Mouse (Mus musculus) spleen, postnatal 36 days (tissue): ENCODE measurements around the gene Alkbh3.
A peak's percentile ranks its signal among the peaks of the same experiment; 100 is the strongest.

Source experiments
- DNase-seq, 2 experiments: peaks; one replicate each; pipeline ENCODE4 v3.0.0; 2022; ENCODE audit warnings: low spot score in 2 of 2, mixed read lengths in 1 of 2

Alkbh3 gene

DNA sequence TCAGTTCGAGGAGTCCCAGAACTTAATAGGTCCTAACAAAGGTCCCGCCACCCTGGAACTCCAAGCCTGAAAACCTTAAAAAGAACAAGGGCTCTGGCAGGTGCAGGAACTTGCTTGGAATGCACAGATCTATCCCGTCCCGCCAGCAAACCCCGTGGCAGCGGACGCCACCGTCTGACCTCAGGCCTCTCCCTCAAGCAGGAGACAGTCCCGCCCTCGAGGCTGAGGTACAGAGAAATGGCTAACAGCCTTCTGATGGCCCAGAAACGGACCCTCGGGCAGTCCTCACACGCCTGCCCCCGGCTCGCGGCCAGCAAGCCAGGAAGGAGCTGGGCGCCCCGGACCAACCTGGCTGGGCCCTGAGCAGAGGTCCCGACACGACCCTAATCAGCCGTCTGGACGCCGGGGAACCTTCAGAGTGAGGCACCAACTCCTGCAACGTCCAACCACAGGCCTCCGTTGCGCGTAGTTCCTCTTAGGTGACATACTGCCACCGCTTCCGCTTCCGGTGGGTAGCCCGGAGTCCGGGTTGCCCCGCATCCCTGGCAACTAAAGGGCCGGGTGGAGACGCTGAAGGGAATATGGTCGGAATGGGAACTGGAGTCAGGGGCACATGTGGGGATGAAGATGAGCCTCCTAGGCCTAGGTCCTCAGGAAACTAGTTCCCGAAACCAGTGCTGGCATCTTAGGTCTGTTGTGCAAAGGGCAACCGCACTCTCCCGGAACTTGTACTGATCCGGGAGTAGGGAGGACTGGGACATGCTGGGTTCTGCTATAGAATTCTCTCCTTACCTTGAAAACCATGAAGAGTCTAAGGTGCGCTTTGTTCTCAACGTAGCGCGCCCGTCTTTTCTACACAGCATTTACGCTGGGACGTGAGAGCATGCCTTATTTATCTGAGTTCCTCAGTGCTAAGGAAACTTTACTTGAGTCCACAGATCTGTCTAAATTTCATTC, at the start of gene Alkbh3:
Gene Alkbh3 (minus strand): TSS at position 473 of the 957 bp plus-strand sequence.
- peak; percentile 80 to 85 for DNase-seq

DNA sequence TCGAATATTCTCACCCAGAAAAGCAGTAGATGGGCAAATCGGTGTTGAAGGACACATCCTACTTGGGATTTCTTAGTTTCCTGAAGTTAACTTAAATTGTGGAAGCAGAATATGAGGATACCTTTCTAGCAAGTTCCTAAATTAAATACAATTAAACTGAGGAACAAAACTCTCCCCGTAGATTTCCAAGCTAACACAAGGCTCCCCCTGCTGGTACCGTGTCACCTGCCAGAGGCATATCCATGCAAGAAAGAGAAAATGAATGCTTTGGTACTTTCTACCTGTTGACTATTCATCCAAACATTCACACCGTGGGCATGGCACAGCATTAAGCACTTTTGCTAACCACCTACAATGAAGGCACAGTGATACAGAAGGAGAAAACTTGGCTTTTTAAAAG, 48.9 kb upstream of the Alkbh3 start:
- DNase-seq = no peak

DNA sequence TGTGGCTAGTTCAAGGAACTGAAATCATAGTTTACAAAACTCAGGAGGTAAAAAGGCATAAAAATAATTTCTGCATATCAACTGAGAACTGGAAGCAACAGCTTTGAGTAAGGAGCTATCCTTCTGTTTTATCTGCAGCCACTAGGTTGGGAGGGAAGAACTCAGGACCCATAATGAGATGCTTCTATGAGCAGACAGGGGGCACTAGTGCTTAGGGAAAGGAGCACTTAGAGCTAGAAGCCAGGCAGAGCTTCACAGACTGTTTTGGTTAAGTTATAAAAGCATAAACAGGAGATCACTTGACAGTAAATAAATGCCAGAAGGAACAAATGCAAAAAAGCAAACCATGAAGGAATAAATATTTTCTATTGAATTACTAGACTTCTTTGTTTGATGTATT, 44.2 kb upstream of the Alkbh3 start:
- no peak for DNase-seq

DNA sequence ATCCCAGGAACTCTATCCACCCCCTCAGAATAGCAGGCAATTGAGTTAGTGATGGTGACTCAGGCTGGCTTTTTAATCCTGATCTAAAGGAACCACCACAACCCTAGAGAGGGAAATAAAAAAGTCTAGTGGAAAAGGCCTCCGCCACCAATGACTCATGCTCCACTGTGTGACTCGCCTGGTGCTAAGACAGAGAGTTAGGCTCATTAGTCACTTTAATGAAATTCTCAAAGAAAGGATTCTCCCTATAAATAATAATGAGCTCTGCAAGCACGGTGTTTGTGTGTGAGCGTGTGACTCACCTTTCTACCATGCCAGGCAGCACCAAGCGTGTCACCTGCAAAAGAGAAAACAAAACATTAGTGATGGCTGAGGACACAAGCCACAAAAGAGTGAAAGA, 41.3 kb upstream of the Alkbh3 start:
- DNase-seq = no peak

DNA sequence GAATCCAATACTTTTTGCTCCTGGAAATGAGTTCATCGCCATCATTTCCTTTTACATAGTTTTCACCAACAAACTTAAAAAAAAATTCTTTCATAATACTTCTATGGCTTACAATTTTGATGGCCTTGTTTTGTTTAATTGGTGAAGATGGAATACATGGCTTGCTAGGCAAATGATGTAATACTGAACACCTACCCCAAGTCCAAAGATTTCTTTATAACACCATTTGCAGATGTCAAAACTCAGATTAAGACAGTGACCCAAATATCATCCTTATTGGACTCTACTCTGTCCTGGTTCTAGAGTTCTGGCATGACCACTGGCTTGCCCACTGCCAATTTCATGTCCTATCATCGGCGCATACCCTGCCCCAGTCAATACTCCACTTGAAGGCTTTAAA, 40.3 kb upstream of the Alkbh3 start:
- no peak for DNase-seq

DNA sequence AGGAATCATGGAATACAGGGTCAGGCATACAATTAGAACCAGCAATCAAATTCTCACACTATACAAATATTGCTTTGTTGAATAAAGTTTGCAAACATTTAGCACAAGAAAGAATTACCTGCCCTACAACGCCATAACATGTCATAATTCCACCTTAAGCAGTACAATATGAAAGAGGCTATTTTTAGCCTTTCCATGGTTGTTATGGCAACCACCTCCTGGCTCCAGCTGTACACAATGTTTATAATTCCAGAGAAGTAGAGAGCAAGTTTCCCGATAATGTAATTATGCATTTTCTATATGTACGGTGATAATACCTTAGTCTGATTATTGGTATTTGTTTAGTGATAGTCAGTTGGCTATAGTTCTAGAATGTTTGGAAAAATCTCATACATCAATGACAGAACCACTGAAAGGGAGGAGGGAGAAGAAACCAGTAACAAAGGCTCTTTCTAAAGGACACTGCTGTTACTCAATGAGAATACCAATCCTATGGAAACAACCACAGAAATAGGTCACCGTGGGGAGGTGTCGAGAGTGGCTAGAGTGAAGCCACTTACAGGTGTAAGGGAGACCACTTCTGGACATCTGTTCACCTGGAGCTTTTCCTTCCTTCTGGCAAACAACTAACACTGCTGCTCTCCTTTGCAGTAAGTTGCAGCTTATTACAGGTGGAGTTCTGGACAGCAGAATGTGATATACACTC, 39.0 kb upstream of the Alkbh3 start:
- DNase-seq = no peak

DNA sequence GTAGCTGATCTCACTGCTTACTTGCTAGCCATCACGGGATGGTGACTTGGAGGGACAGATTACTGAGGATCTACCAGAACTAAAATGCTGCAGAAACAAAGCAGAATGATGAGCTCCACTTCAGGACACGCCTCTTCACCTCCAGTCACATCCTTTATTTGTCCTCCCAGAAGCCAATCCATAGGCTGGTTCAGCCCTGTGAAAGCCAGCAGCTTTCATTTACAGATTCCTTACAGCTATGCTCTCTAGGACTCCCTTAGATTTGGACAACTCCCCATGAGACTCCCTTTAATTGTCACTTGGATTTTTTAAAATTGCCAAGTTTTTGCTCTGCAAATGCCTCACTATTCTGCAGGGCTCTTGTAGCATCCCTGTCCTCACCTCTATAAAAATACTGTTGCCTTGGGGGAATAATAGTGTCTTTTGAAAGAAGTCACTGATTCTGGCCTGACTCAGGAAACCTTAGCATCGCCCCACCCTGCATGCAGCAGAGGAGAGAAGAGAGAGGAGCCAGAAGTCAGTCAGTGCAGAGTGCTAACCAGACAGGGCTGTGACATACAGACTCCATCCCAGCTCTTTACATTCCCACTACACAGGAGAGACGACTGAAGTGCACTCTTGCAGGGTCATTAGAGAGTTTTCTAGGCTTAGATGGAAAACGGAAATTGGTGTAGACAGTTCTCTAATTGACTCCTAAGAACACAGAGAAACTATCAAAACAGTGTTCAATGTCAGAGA, 38.3 kb upstream of the Alkbh3 start:
- no peak for DNase-seq

DNA sequence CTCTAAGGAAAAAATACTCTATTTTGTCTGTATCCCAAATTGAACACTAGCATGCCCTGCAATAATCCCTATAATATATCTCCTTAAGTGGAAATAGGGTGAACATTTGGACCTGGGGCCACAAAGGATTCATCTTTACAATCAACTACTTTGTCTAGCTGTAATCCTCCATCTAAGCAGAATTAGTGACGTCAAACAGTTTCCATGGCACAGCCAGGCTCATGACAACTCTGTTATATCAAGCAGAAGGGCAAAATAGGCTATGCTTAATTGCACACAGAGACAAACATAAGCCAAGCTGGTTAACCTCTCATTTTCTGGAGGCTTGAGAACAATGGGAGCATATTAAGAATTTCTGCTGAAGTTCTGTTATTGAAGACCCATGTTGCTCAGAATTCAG, 37.7 kb upstream of the Alkbh3 start:
- no peak for DNase-seq

DNA sequence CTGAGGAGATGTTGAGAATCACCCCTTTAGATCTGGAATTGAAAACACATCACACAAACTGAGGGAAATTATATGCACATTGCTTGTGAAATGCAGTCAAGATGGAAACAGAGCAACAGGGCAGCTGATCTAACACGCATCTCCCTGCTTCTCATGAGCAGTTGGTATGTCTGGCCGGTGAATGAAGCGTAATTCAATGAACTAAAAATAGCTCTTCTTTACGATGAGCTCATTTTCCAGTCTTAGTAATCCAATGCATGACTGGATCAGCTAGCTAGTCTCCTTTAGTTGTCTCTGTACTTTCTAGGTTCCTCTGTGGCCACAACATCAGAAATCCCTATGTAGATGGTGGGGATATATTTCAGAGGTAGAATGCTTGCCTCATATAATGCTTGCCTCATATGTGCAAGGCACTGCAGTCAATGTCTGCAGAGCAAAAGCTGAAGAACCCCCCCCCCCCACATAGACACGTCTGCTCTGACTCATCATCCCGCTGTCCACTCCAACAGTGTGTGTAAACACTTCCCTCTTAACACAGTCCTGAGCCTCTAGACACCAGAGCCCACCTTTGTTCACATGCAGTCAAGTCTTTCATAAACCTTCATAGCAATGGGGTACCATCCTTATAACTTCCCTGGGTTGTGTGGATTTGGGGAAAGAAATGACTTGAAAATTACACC, 34.9 kb upstream of the Alkbh3 start:
- no peak for DNase-seq

DNA sequence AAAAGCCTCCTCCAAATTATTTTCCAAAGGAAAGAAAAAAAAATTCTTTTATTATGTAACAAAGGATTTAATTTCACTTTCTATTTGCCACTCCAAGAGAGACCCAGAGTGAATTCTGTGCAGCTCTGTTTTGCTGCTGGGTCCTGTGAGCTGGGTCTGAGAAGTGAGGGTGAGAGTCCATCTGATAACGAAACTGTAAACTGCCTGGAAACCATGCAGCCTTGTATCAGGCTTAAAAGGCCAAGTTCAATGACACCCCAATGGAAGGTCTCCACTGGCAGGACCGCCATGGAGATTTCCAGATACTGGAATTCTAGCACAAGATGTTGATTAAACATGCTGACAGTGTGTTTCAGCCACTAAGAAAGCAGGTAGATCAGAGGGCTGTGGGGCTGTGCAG, 33.6 kb upstream of the Alkbh3 start:
- DNase-seq = no peak

DNA sequence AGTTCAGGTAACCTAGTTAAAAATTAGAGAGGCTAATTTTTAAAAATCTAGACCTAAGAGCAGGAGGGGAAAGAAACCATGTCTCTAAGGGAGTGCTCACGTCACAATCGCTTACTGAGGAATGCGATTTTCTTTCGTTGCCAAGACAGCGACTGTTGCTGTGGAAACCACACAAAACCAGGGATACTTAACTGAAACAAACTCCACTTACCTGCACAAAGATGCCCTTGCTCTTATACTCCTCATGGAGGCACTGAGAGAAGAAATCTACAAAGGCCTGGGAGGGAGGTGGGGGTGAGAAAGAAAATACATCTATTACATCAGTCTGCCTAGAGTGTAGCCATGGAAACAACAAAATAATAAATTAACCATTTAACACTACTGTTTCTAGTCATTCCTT, 33.1 kb upstream of the Alkbh3 start:
- DNase-seq = no peak

DNA sequence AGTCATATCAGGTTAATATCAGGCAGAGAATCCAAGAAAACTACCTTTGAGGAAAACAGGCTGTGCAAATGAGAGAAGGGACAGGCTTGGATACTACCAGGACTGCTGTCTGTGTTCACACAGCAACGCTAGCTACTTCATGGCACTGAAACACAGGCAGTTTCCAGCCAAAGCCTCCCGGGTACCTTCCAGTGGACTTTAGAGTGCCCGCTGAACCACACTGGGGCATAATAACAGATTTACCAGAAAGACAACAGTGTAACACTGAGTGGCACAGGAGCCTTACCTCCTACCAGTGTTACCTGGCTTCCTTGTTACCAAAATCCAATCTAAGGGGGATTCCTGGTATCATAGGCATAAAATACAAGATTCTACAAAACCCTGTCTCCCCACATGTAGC, 31.9 kb upstream of the Alkbh3 start:
- no peak for DNase-seq

DNA sequence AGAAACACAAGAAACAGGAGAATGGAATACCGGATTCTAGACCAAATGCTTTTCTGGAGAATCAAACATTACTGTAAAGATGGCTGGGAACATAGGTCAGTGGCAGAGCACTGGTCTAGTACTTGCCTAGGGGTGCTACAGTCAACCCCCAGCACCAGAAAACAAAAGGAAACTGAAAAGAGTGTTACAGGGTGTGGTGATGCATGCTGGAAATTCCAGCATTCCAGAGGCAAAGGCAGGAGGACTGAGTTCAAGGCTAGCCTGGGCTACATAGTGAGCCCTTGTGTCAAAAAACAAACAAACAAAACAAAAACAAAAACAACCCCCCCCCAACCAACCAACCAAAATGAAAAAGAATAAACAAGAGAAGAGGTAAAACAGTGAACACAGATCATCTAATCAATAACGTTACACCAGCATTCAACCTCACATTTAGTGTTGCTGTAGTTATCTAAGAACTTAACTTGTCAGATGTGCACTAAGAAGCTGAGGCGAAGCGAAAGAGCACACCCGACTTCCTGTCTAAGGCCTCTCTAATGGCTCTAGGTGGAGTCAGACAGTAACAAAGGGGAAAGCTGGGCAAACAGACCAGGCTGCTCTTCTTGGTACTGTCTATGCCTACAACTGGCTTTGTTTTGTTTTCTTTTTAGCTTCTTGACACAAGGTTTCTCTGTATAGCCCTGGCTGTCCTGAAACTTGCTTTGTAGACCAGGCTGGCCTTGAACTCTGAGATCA, 30.0 kb upstream of the Alkbh3 start:
- DNase-seq = no peak

DNA sequence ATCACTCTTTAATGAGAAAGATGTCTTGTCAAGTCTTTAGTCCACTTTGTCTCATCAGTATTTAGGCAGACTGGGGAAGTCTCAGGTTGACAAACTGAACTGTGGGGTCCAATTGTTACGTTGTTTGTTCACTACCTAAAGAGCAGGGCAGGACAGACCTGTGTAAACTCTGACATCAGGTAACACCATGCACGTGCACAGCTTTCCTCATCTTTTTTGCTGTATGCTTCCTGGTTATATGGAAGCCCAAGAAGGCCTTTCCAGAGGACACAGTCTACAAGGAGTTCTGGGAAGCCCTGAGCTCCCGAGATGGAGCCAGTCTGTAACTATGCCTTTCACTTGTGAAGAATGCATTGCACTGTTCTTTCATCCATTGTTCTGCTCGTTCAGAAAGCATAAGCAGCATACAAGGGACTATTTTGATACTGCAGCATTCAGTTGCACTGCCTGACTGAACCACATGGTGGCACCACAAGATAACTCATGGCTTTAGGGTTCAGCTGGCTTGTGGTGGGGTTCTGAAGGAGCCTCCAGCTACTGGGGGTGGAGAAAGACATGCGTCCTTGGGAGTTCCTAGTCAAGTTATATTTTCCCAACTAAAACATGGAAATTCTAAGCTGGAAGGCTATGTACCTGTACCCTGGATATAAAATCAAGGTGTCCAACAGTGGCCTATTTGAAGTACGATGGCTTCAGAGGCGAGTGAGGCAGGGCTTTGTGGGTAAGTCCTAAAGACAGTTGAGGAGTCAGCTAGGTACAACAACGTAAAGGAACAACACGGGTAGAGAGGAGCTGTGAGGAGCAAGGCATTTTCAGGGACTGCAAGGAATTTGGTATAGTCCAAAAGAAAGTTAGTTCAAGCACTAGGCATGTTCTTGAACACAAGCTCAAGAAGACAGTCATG, 25.1 kb upstream of the Alkbh3 start:
- DNase-seq = peak; percentile 10 to 23

DNA sequence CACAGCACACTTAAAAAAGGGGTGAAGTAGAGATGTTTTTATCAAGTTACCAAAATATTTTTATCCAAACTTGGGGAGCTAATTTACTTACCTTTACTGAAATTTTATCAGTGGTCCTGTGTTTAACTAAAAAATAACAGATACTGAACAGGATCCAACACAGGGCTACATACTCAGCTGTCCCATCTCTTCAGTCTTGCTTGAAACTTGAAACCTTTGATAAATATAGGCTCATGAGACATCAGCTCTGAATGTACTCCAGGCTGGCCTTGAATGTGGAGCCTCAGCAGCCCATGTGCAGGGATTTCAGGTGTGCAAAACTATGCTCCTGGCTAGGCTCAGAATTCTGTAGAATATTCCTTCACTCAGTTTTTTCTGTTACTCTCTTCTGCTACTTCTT, 20.0 kb upstream of the Alkbh3 start:
- DNase-seq = no peak

DNA sequence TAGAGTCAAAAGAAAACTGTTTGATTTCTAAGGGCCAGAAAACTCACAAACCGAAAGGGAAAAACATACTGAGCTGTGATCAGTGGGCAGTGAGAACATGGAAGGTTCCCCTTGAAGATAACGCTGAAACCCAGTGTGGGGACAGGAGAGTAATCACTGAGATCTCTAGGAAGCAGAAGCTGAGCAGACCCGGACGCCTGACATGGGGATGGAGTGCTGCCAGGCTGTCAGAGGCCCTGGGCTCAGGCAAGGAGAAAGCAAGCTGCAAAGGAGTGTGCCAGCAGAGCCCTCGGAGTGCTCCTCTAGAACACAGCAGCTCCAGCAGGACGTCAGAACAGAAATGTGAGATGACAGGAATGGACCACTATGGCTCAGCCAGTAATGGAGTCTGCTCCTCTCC, 14.0 kb upstream of the Alkbh3 start:
- DNase-seq = no peak

DNA sequence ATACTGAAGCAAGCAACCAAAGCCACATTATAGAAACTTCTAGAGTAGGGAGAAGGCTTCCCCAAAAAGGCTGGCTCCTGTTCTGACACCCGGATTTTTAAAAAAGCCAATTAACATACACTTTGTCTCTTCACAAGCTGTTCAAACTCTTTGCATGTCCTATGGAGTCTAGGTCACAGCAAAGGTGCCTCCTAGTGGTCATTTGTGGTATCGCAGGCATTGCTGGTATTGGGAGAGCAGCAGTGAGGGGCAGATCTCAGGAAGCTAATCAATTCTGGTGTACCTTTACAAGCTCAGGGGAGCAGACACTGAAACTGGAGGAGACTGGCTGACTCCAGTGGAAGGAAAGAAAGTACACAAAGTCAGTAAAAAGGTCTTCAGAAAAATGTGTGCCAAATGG, 8.3 kb downstream of the Alkbh3 start:
- peak; percentile 46 to 55 for DNase-seq

DNA sequence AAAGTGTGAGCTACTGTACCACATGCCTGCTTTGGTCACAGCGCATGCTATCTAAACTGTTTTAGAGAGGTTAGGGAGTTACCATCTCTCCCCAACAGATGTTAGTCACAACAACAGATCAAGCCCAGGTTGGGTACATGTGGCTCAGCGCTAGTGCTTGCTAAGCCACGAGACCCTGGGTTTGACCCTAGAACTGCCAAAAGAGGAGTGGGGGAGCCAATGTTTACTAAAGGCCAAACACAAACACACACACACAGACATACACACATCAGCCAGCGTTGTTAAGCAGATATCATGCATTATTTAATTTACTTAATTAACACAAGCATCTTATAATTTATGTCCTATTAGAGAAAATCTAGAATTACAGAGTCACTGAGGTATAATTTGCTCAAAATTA, 8.7 kb downstream of the Alkbh3 start:
- DNase-seq = no peak

DNA sequence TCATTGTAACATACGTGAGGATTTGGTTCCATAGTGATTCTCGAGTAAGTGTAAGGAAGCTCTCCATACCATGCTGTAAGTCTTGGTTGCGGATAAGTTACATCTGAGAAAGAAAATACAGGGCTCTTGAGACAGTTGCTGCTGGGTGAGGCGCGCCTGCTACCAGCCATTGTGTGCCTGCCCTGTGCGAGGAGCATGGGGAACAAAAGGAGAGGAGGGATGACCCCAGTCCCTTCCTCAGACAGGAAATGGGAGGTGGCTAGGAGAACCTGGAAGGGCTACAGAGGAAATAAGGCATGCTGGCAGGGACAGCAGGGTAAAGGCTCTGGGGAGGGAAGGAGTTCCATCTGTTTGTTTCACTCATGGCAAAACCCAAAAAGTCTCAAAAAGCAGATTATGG, 9.2 kb downstream of the Alkbh3 start:
- DNase-seq = no peak

DNA sequence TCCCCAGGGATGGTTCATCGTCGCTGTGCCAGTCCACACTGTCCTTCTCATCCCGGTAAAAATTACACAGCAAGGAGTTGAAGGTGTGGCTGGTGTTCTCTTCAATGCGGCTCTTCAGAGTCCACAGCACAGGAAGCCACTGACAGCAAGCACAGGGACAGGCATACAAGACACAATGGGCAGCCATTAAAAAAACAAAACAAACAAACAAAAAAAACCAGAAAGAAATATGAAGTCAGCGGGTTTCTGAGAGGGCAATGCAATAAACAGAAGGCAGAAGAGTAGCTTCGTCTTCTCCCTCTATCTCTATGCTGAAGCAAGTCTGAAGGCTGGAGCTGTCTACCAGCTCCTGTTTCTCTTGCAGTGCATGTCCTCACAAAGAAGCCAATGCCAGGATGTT, 14.4 kb downstream of the Alkbh3 start, which contains the start of gene Gm27027:
Gene Gm27027 (minus strand): TSS at position 101 of the 400 bp plus-strand sequence.
- DNase-seq = no peak
